Mouse (Mus musculus) kidney, embryonic 15.5 days (tissue): ENCODE results near the gene Hook1. TPM values are rescaled to one million over a fixed set of nuclear protein-coding genes. Genes with fewer than 3 reads are reported as not detected.

Experiments used
- ATAC-seq: fragments of 200-750 bp; cut with Nextera tagmentation; replicated peaks from 2 replicates; pipeline ENCODE4 v1.8.0; 2017; ENCODE audit warnings: moderate TSS enrichment; ENCODE audit not compliant: low FRiP score
- H3K27ac ChIP-seq: fragments of 300-500 bp; sonication (generic); 2 replicates; pipeline ENCODE4 v1.5.1; 2015; ENCODE audit warnings: mild to moderate bottlenecking, inconsistent platforms
- H3K27me3 ChIP-seq: fragments of 300-500 bp; sonication (generic); 2 replicates; pipeline ENCODE4 v1.6.1; 2015; ENCODE audit warnings: inconsistent platforms
- H3K36me3 ChIP-seq: fragments of 300-500 bp; sonication (generic); 2 replicates; pipeline ENCODE4 v1.6.1; 2015; ENCODE audit warnings: inconsistent platforms
- H3K4me1 ChIP-seq: fragments of 300-500 bp; sonication (generic); 2 replicates; pipeline ENCODE4 v1.6.1; 2015; ENCODE audit warnings: inconsistent platforms
- H3K4me2 ChIP-seq: fragments of 300-500 bp; sonication (generic); 2 replicates; pipeline ENCODE4 v1.6.1; 2015; ENCODE audit warnings: moderate library complexity, mild to moderate bottlenecking, inconsistent platforms
- H3K4me3 ChIP-seq: fragments of 300-500 bp; sonication (generic); replicated peaks from 2 replicates; pipeline ENCODE4 v1.5.1; 2015; ENCODE audit warnings: mild to moderate bottlenecking, inconsistent platforms
- H3K9ac ChIP-seq: fragments of 300-500 bp; sonication (generic); 2 replicates; pipeline ENCODE4 v1.6.1; 2015; ENCODE audit warnings: mild to moderate bottlenecking, inconsistent platforms
- H3K9me3 ChIP-seq: fragments of 300-500 bp; sonication (generic); replicated peaks from 2 replicates; pipeline ENCODE4 v1.6.1; 2016; ENCODE audit warnings: inconsistent platforms
- WGBS: fragments of 180-500 bp; shearing (Covaris S2); methylation state at CpG from one replicate; pipeline ENCODE4 v1.1.7; 2015; ENCODE audit warnings: mixed read lengths; 5-methylcytosine and 5-hydroxymethylcytosine counted together
- polyA plus RNA-seq: library from polyadenylated mRNA; unstranded; fragments of >200 nt; fragmentation: Nextera tagmentation; extraction: Ambion mirVana; gene quantifications from 2 replicates; pipeline ENCODE4 v1.2.1, GENCODE M21; 2015

The Hook1 gene
- 22.6 and 23.6 TPM in 2 replicates for polyA plus RNA-seq

DNA sequence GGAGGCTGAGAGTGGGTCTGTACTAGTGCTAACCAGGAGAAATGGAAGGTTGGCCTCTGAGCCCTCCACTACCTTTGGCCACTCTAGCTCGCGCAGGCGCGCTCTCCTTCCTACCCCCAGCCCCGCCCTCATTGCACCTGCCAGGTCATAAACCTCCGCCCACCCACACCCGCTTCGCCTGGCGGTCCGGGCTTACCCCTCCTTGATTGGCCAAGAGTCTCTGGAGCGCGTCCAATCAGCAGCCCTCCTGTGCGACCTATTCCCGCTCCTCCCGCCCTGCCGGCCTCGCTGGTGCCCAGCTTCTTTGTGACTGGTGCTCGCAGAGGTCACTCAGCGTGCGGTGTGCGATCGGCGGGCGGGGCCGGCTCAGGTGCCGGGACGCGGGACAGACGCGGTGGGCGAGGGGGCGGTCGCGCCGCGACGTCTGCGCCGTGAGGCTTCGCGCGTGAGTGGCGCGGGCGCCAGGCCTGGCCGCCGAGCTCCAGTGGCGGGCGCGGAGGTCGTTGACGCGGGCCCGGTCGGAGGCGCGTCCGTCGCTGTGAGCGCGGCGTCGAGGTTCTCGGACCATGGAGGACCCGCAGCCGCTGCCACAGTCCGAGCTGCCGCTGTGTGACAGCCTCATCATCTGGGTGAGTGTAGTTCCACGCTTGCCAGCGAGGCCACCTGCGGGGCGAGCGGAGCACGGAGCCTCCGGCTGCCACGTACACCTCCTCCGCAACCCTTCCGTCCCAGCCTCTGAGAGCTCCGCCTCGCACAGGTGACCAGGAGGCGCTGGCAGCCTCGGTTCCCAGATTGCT lies at the start of gene Hook1:
Gene Hook1 (plus strand): TSS at position 313 of the 797 bp plus-strand sequence.
- WGBS = under 1% methylated on average over 82 of the region's 82 CpGs
- Histone ChIP-seq H3K27me3 (0 out of 2 replicates have a peak, but pooled peaks cover 7% of the 10 kb centered on the region), H3K36me3 (no peaks in the 10 kb centered on the region), H3K9ac (peak within 1 kb of the TSS; percentile 72), H3K4me2 (peak within 1 kb of the TSS; percentile 86), H3K27ac (peak within 1 kb of the TSS; percentile 88), H3K4me3 (peak within 1 kb of the TSS; percentile 75), H3K9me3 (no peaks in the 10 kb centered on the region), H3K4me1 (0 out of 2 replicates have a peak, but pooled peaks cover 9% of the 10 kb centered on the region)
- peak; percentile 100 for ATAC-seq

DNA sequence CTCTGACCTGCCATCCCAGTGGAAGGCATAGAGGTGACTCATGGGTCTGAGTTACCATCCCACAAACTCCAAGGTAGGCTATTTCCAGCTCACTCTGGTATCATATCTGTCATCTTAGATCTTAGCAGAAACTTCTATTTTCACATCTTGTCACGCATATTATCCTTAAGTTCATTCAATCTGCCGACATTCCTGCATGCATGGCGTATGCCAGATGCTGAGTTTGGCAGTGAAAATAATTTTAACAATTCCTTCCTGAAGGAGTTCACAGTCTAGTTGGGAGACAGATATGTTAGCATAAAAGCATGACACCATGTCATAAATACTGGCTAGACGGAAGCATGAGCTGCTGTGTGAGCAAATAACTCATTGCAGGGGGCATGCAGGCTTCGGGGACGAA lies 49.3 kb upstream of the Hook1 start:
- H3K9ac ChIP-seq = no peak overlapping the region
- ATAC-seq = no peak
- H3K9me3 ChIP-seq = no peaks in the 10 kb centered on the region
- H3K4me1 ChIP-seq = no peaks in the 10 kb centered on the region
- no peak overlapping the region for H3K4me2 ChIP-seq
- 67% methylated on average over 6 of the region's 6 CpGs for WGBS
- H3K36me3 ChIP-seq = no peaks in the 10 kb centered on the region
- no peak overlapping the region for H3K27ac ChIP-seq
- H3K4me3 ChIP-seq = no peak overlapping the region
- H3K27me3 ChIP-seq = no peaks in the 10 kb centered on the region

GRCm38 (mm10) chr4:95920448-95920847 lies 46.6 kb upstream of the Hook1 start:
- no peak overlapping the region for H3K9ac ChIP-seq
- no peak overlapping the region for H3K4me3 ChIP-seq
- no peak overlapping the region for H3K4me2 ChIP-seq
- H3K27me3 ChIP-seq = no peaks in the 10 kb centered on the region
- no peaks in the 10 kb centered on the region for H3K36me3 ChIP-seq
- 62% methylated on average over 4 of the region's 4 CpGs for WGBS
- no peak for ATAC-seq
- no peak overlapping the region for H3K27ac ChIP-seq
- H3K9me3 ChIP-seq = no peaks in the 10 kb centered on the region
- no peaks in the 10 kb centered on the region for H3K4me1 ChIP-seq

GRCm38 (mm10) chr4:95924210-95925184 lies 42.5 kb upstream of the Hook1 start:
- Histone ChIP-seq H3K4me2 (no peak overlapping the region), H3K4me3 (no peak overlapping the region), H3K27me3 (no peaks in the 10 kb centered on the region), H3K9me3 (no peaks in the 10 kb centered on the region), H3K36me3 (no peaks in the 10 kb centered on the region), H3K9ac (no peak overlapping the region), H3K27ac (no peak overlapping the region), H3K4me1 (no peaks in the 10 kb centered on the region)
- 0 out of 2 replicates have a peak, but pooled peaks have one; percentile 69 for ATAC-seq
- 20% methylated on average over 7 of the region's 7 CpGs for WGBS

- Histone ChIP-seq H3K9ac (no peak overlapping the region), H3K4me3 (no peak overlapping the region), H3K27me3 (no peaks in the 10 kb centered on the region), H3K4me2 (no peak overlapping the region), H3K27ac (no peak overlapping the region), H3K4me1 (no peaks in the 10 kb centered on the region), H3K36me3 (no peaks in the 10 kb centered on the region), H3K9me3 (no peaks in the 10 kb centered on the region)
- 81% methylated on average over 1 of the region's 1 CpGs for WGBS
- no peak for ATAC-seq
These were observed 38.2 kb upstream of the Hook1 start for GRCm38 (mm10) chr4:95928846-95929245.

GRCm38 (mm10) chr4:95929936-95930335 lies 37.1 kb upstream of the Hook1 start:
- 88% methylated on average over 1 of the region's 1 CpGs for WGBS
- H3K27me3 ChIP-seq = no peaks in the 10 kb centered on the region
- H3K9ac ChIP-seq = no peak overlapping the region
- no peak overlapping the region for H3K27ac ChIP-seq
- no peak overlapping the region for H3K4me2 ChIP-seq
- ATAC-seq = no peak
- no peaks in the 10 kb centered on the region for H3K9me3 ChIP-seq
- H3K36me3 ChIP-seq = no peaks in the 10 kb centered on the region
- no peak overlapping the region for H3K4me3 ChIP-seq
- H3K4me1 ChIP-seq = no peaks in the 10 kb centered on the region

GRCm38 (mm10) chr4:95931331-95931730 lies 35.7 kb upstream of the Hook1 start:
- no peak overlapping the region for H3K27ac ChIP-seq
- H3K9ac ChIP-seq = no peak overlapping the region
- WGBS = 68% methylated on average over 2 of the region's 2 CpGs
- H3K36me3 ChIP-seq = no peaks in the 10 kb centered on the region
- no peaks in the 10 kb centered on the region for H3K9me3 ChIP-seq
- no peaks in the 10 kb centered on the region for H3K27me3 ChIP-seq
- no peak overlapping the region for H3K4me2 ChIP-seq
- H3K4me3 ChIP-seq = no peak overlapping the region
- no peak for ATAC-seq
- no peaks in the 10 kb centered on the region for H3K4me1 ChIP-seq

GRCm38 (mm10) chr4:95933801-95934356 lies 33.2 kb upstream of the Hook1 start:
- H3K27ac ChIP-seq = peak overlapping the region; percentile 88
- 73% methylated on average over 9 of the region's 9 CpGs for WGBS

DNA sequence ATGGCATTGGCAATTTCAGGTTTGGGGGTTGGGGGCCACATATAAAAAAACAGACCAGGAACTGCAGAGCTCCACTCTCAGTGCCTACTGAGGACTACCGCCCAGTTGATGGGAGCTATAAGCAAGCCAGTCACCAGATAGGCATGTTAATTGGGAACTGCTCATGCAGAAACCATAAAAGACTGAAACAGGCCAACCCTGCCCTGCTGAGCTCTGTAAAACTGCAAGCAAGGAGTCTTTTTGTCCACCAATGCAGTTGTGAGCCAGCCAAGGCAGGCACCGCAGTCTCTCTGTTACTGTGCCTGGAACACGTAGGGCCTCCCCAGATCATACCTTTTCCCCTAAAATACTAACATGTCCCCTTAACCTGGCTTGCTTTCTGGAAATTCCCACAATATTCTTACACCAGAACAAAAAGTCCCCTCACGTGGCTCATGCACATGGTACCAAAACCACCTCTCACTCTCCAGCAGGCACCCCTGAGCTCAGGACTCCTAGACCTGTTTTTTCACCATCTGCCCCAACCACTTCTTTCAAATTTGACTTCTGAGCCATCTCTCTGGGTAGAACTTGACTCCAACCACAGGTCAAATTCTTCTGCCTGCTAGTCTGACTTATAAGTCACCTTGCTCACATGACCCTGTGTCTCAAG lies 32.5 kb upstream of the Hook1 start:
- Histone ChIP-seq H3K27ac (peak overlapping the region; percentile 88), H3K36me3 (no peaks in the 10 kb centered on the region), H3K4me1 (no peaks in the 10 kb centered on the region), H3K4me3 (no peak overlapping the region), H3K9me3 (no peaks in the 10 kb centered on the region), H3K4me2 (no peak overlapping the region), H3K9ac (no peak overlapping the region), H3K27me3 (no peaks in the 10 kb centered on the region)
- WGBS = 65% methylated on average over 4 of the region's 4 CpGs
- peak; percentile 98 for ATAC-seq

More at GRCm38 (mm10) chr4:95933801-95934356, 33.2 kb upstream of the Hook1 start:
- H3K4me1 ChIP-seq = no peaks in the 10 kb centered on the region
- no peaks in the 10 kb centered on the region for H3K9me3 ChIP-seq
- H3K4me3 ChIP-seq = no peak overlapping the region
- H3K27me3 ChIP-seq = no peaks in the 10 kb centered on the region
- H3K4me2 ChIP-seq = no peak overlapping the region
- ATAC-seq = peak; percentile 75
- no peak overlapping the region for H3K9ac ChIP-seq
- H3K36me3 ChIP-seq = no peaks in the 10 kb centered on the region

- H3K4me3 ChIP-seq = no peak overlapping the region
- no peak for ATAC-seq
- no peak overlapping the region for H3K9ac ChIP-seq
- no peak overlapping the region for H3K27ac ChIP-seq
- H3K4me2 ChIP-seq = no peak overlapping the region
- H3K9me3 ChIP-seq = no peaks in the 10 kb centered on the region
- no peaks in the 10 kb centered on the region for H3K4me1 ChIP-seq
- 78% methylated on average over 3 of the region's 3 CpGs for WGBS
- H3K36me3 ChIP-seq = no peaks in the 10 kb centered on the region
- no peaks in the 10 kb centered on the region for H3K27me3 ChIP-seq
These were observed 28.3 kb upstream of the Hook1 start for GRCm38 (mm10) chr4:95938701-95939100.

DNA sequence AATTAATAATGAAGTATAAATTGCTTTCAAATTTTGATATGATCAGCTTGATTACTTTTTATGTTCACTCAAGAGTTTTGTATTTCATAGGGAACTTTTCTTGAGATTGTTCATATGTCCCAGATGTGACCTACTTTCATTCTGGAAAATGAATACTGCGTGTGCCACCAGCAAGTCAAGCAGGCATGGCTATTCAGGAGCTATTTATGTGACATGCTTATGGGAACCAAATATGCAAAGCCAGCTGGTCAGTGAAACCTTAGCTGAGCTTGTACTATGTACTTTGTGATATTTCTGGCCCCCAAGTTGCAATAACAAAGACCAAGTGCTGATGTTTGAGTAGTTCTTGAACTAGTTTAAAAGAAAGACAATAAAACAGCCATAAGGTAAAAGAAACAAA lies 19.1 kb upstream of the Hook1 start:
- H3K27me3 ChIP-seq = no peaks in the 10 kb centered on the region
- 56% methylated on average over 1 of the region's 1 CpGs for WGBS
- no peak overlapping the region for H3K27ac ChIP-seq
- no peak overlapping the region for H3K9ac ChIP-seq
- no peak overlapping the region for H3K4me3 ChIP-seq
- no peaks in the 10 kb centered on the region for H3K4me1 ChIP-seq
- H3K36me3 ChIP-seq = no peaks in the 10 kb centered on the region
- ATAC-seq = no peak
- no peak overlapping the region for H3K4me2 ChIP-seq
- H3K9me3 ChIP-seq = no peaks in the 10 kb centered on the region
